Mouse (Mus musculus) heart, embryonic 13.5 days (tissue): ENCODE results near the gene Casz1. TPM values are rescaled to one million over a fixed set of nuclear protein-coding genes. Genes with fewer than 3 reads are reported as not detected.

Source experiments
- ATAC-seq: fragments of 200-750 bp; cut with Nextera tagmentation; 2 replicates; pipeline ENCODE4 v1.8.0; 2017; ENCODE audit warnings: moderate TSS enrichment; ENCODE audit not compliant: insufficient number of reproducible peaks, low FRiP score, low TSS enrichment; ENCODE audit errors: extremely low read depth
- H3K27ac ChIP-seq: fragments of 300-500 bp; sonication (generic); replicated peaks from 2 replicates; pipeline ENCODE4 v1.5.1; 2015; ENCODE audit warnings: moderate library complexity, mild to moderate bottlenecking, inconsistent platforms
- H3K27me3 ChIP-seq: fragments of 300-500 bp; sonication (generic); replicated peaks from 2 replicates; pipeline ENCODE4 v1.6.1; 2015; ENCODE audit warnings: mild to moderate bottlenecking, inconsistent platforms
- H3K36me3 ChIP-seq: fragments of 300-500 bp; sonication (generic); 2 replicates; pipeline ENCODE4 v1.6.1; 2015; ENCODE audit warnings: mild to moderate bottlenecking, inconsistent platforms
- H3K4me1 ChIP-seq: fragments of 300-500 bp; sonication (generic); 2 replicates; pipeline ENCODE4 v1.6.1; 2015; ENCODE audit warnings: inconsistent platforms
- H3K4me2 ChIP-seq: fragments of 300-500 bp; sonication (generic); 2 replicates; pipeline ENCODE4 v1.6.1; 2015; ENCODE audit warnings: inconsistent platforms, mild to moderate bottlenecking, moderate library complexity
- H3K4me3 ChIP-seq: fragments of 300-500 bp; sonication (generic); 2 replicates; pipeline ENCODE4 v1.5.1; 2015; ENCODE audit warnings: moderate library complexity, mild to moderate bottlenecking, inconsistent platforms
- H3K9ac ChIP-seq: fragments of 300-500 bp; sonication (generic); 2 replicates; pipeline ENCODE4 v1.6.1; 2015; ENCODE audit warnings: inconsistent platforms, mild to moderate bottlenecking, moderate library complexity
- H3K9me3 ChIP-seq: fragments of 300-500 bp; sonication (generic); 2 replicates; pipeline ENCODE4 v1.6.1; 2016; ENCODE audit warnings: inconsistent platforms
- WGBS: fragments of 180-500 bp; shearing (Covaris S2); methylation state at CpG from one replicate; pipeline ENCODE4 v1.1.7; 2015; ENCODE audit warnings: mixed read lengths; 5-methylcytosine and 5-hydroxymethylcytosine counted together
- polyA plus RNA-seq: library from polyadenylated mRNA; unstranded; fragments of >200 nt; fragmentation: Nextera tagmentation; extraction: Ambion mirVana; gene quantifications from 2 replicates; pipeline ENCODE4 v1.2.1, GENCODE M21; 2015

The Casz1 gene
- polyA plus RNA-seq, 1 experiment from 2014 or later = 18.3 TPM

DNA sequence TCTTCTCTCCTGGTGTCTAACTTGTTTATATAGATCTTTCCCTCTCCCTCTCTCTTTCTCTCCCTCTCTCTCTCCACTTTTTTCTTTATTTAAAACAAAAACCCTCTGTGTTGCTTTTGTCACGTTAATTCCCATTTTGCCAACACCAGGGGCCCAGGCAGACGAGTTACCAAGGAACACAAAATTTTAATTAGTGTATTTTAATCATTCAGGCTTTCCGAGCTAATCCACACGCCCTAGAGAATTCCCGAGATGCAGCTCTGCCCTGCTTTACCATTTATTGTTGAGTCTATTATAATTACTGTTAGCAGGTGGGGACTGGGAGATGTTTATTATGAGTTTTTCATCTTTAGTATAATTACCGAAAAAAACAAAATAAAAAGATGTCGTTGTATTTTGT, 56.4 kb downstream of the Casz1 start:
- WGBS = 69% methylated on average over 7 of the region's 7 CpGs

DNA sequence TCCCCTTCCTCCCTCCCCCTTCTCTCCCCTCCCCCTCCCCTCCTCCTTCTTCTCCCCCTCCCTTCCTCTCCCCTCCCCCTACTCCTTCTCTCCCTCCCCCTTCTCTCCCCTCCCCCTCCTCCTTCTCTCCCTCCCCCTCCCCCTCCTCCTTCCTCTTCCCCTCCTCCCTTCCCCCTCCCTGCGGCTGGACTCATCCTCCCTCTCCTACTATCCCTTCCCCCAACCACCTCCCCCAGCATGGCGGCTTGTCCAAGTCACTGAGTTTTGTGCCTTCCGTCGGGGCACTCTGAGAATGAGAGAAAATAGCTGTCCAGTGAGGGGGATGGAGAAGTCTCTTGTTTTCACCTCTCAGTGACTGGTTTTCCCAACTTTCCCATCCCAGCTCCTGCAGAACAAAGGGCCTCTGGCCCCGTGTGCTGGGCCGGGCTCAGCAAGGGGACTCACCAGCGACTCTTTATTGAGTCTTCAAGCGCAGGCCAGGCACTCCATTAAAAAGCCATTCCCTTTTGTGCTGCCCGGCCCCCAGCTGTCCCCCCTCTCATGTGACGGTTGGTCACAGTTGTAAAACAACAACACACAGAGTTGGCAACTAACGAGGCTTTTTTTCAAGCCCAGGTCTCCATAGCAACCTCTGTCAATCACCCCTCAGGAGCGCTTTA, 62.7 kb downstream of the Casz1 start:
- H3K4me3 ChIP-seq = no peak overlapping the region
- WGBS = 13% methylated on average over 12 of the region's 12 CpGs
- H3K4me2 ChIP-seq = no peak overlapping the region
- 0 out of 2 replicates have a peak overlapping the region, but pooled peaks have one; percentile 29 for H3K27ac ChIP-seq
- H3K9me3 ChIP-seq = no peaks in the 10 kb centered on the region
- no peaks in the 10 kb centered on the region for H3K36me3 ChIP-seq
- no peak for ATAC-seq
- H3K9ac ChIP-seq = no peak overlapping the region
- no peaks in the 10 kb centered on the region; the same call in 1 of the 2 replicates for H3K27me3 ChIP-seq
- H3K4me1 ChIP-seq = peaks cover 65% of the 10 kb centered on the region

More for the DNA sequence above, 56.4 kb downstream of the Casz1 start:
- Histone ChIP-seq H3K27ac (no peak overlapping the region), H3K4me3 (peak overlapping the region; percentile 37), H3K4me1 (peaks cover 70% of the 10 kb centered on the region), H3K36me3 (no peaks in the 10 kb centered on the region), H3K9me3 (no peaks in the 10 kb centered on the region), H3K9ac (peak overlapping the region; percentile 73), H3K4me2 (peak overlapping the region; percentile 66), H3K27me3 (peaks cover 36% of the 10 kb centered on the region)
- no peak for ATAC-seq

DNA sequence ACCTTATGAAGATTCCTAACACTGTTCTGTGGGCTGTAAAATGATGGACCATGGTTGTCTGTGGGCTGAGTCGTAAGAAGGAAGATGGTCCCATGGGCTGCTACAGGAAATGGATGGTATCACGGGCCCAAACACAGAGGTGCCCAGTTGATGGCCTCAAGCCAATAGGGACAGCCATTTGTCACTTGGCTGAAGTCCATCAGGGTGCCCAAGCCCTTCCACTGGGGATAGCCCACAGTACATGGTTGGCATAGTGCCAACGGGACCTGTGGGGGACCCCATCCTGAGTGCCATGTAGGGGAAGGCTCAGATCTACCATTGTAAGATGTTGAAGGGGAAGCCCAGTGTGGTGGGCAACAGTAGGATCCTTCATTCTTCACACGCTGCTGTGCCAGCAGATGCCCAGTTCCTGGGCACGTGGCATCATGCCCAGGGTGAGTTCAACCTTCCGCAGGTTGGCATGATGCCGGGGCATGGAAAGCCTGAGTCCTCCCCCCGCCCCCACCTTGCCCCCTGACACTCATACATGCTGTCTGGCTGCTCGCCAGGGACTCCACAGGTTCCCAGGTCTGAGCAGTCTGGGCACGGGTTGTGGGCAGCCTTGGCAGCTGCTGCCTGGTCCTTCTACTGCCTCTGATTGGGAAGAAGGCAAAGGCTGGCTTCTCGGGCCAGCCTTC, 63.6 kb downstream of the Casz1 start:
- Histone ChIP-seq H3K9ac (no peak overlapping the region), H3K4me3 (no peak overlapping the region), H3K27me3 (no peaks in the 10 kb centered on the region; the same call in 1 of the 2 replicates), H3K4me2 (no peak overlapping the region), H3K4me1 (peaks cover 65% of the 10 kb centered on the region), H3K36me3 (no peaks in the 10 kb centered on the region), H3K9me3 (no peaks in the 10 kb centered on the region), H3K27ac (no peak overlapping the region)
- WGBS = 72% methylated on average over 11 of the region's 11 CpGs
- no peak for ATAC-seq

- H3K9me3 ChIP-seq = no peaks in the 10 kb centered on the region
- H3K36me3 ChIP-seq = no peaks in the 10 kb centered on the region
- H3K4me1 ChIP-seq = peaks cover 79% of the 10 kb centered on the region
- no peak overlapping the region for H3K4me3 ChIP-seq
- peak overlapping the region; percentile 50; the same call in 1 of the 2 replicates for H3K27ac ChIP-seq
- no peaks in the 10 kb centered on the region for H3K27me3 ChIP-seq
- 72% methylated on average over 7 of the region's 7 CpGs for WGBS
- H3K4me2 ChIP-seq = no peak overlapping the region
- 0 out of 2 replicates have a peak overlapping the region, but pooled peaks have one; percentile 38 for H3K9ac ChIP-seq
- ATAC-seq = no peak
Measured at GRCm38 (mm10) chr4:148869566-148869965, 65.3 kb downstream of the Casz1 start.

GRCm38 (mm10) chr4:148870496-148870895, 66.3 kb downstream of the Casz1 start:
- Histone ChIP-seq H3K4me2 (no peak overlapping the region), H3K27me3 (no peaks in the 10 kb centered on the region), H3K27ac (no peak overlapping the region), H3K4me1 (peaks cover 77% of the 10 kb centered on the region), H3K4me3 (no peak overlapping the region), H3K9ac (no peak overlapping the region), H3K36me3 (no peaks in the 10 kb centered on the region), H3K9me3 (no peaks in the 10 kb centered on the region)
- no peak for ATAC-seq
- WGBS = 92% methylated on average over 4 of the region's 4 CpGs

- H3K36me3 ChIP-seq = no peaks in the 10 kb centered on the region
- H3K27me3 ChIP-seq = no peaks in the 10 kb centered on the region
- H3K27ac ChIP-seq = peak overlapping the region; percentile 86
- ATAC-seq = no peak
- peak overlapping the region; percentile 63; the same call in 1 of the 2 replicates for H3K9ac ChIP-seq
- no peaks in the 10 kb centered on the region for H3K9me3 ChIP-seq
- no peak overlapping the region for H3K4me2 ChIP-seq
- no peak overlapping the region for H3K4me3 ChIP-seq
- 36% methylated on average over 10 of the region's 10 CpGs for WGBS
- H3K4me1 ChIP-seq = peaks cover 77% of the 10 kb centered on the region
Measured at GRCm38 (mm10) chr4:148871751-148872334, 67.6 kb downstream of the Casz1 start.

- Histone ChIP-seq H3K4me3 (no peak overlapping the region), H3K36me3 (no peaks in the 10 kb centered on the region), H3K27ac (peak overlapping the region; percentile 86), H3K4me2 (peak overlapping the region; percentile 31), H3K9ac (peak overlapping the region; percentile 63), H3K27me3 (no peaks in the 10 kb centered on the region), H3K9me3 (no peaks in the 10 kb centered on the region), H3K4me1 (peaks cover 78% of the 10 kb centered on the region)
- 59% methylated on average over 9 of the region's 9 CpGs for WGBS
- no peak for ATAC-seq
Measured at GRCm38 (mm10) chr4:148872372-148872771, 68.1 kb downstream of the Casz1 start.

DNA sequence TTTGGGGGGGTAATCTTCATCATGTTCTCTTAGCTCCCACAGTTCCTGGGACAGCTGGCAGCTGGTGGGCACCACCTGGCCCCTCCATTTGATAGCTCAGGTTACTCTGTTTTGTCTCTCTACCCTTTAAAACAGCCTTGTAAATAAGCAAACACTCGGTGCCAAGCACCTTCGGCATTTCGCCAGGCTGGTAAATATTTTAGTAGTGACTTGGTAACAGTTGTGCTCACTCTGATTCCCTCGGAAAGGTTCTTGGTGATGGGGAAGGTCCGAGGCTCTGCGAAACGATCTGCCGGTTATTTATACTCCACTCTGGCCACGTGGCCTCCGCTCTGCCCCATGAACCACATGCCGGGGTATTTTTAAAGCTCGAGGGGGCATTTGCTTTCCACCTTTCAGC, 68.6 kb downstream of the Casz1 start:
- 34% methylated on average over 12 of the region's 12 CpGs for WGBS
- no peak for ATAC-seq

DNA sequence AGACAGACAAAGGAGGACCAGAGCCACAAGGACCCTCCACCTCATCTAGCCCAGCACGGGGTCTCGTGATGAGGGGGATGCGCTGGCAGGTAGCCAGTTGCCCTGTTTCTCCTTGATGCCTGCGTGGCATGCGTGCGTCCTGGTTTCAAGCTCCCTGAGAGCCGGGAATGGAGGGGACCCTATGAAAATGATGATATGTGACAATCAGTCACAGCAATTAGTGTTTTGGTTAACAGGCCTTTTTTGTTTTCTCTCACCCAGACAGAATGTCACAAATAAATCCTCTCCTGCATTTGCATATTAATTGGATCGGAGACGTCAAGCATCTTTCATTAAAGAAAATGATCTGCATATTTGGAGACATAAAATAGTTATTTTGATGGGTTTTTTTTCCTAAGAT, 71.9 kb downstream of the Casz1 start:
- 67% methylated on average over 9 of the region's 9 CpGs for WGBS
- peak overlapping the region; percentile 18; the same call in 1 of the 2 replicates for H3K4me2 ChIP-seq
- H3K4me1 ChIP-seq = peaks cover 86% of the 10 kb centered on the region
- H3K9ac ChIP-seq = peak overlapping the region; percentile 19
- H3K36me3 ChIP-seq = no peaks in the 10 kb centered on the region
- ATAC-seq = no peak
- peak overlapping the region; percentile 98 for H3K27ac ChIP-seq
- no peak overlapping the region for H3K4me3 ChIP-seq
- no peaks in the 10 kb centered on the region for H3K27me3 ChIP-seq
- H3K9me3 ChIP-seq = no peaks in the 10 kb centered on the region

More for the DNA sequence above, 68.6 kb downstream of the Casz1 start:
- Histone ChIP-seq H3K4me2 (peak overlapping the region; percentile 31), H3K9me3 (no peaks in the 10 kb centered on the region), H3K9ac (peak overlapping the region; percentile 63), H3K27ac (peak overlapping the region; percentile 86), H3K4me1 (peaks cover 78% of the 10 kb centered on the region), H3K4me3 (no peak overlapping the region), H3K27me3 (no peaks in the 10 kb centered on the region), H3K36me3 (no peaks in the 10 kb centered on the region)

- Histone ChIP-seq H3K4me3 (no peak overlapping the region), H3K27ac (peak overlapping the region; percentile 98), H3K4me2 (peak overlapping the region; percentile 18), H3K36me3 (no peaks in the 10 kb centered on the region), H3K9me3 (no peaks in the 10 kb centered on the region), H3K9ac (peak overlapping the region; percentile 19), H3K4me1 (peaks cover 86% of the 10 kb centered on the region), H3K27me3 (no peaks in the 10 kb centered on the region)
- ATAC-seq = no peak
- 33% methylated on average over 8 of the region's 8 CpGs for WGBS
Measured at GRCm38 (mm10) chr4:148876867-148877266, 72.6 kb downstream of the Casz1 start.

DNA sequence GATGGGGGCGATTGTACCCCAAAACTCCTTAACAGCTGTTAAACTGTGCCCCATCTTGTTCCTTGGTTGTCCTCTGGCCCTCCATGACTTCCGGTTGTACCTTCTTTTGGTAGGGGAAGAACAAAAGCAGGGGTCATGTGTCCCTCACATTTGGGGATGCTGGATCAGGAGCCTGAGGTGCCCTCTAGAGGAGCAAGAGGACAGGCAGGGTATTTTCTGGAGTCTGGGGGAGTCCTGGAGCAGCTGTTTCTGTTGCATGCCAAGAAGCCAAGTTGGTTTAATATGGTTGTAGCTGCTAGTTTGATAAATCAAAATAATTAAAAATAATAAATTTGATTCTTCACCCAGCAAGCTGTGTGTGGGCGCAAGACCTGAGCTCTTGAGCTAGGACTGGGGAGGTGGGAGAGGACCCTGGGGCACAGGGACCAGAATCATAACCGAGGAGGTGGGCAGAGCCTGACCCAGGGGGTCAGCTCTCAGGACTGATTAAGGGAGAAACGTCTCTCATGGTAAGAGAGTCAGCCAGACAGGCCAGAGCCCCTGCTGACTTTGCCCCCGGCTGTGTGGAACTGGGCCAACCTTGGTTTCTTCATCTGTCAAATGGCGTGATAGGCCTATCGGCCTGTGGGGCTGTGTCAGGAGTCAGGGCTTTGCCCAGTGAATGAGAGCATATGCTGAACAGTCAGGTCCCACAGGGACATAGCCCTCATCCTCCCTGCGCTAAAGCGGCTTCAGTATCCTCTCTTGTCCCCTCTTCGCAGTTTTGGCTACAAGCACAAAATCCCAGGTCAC, 74.2 kb downstream of the Casz1 start:
- H3K4me1 ChIP-seq = peaks cover 83% of the 10 kb centered on the region
- no peaks in the 10 kb centered on the region for H3K36me3 ChIP-seq
- peak overlapping the region; percentile 65 for H3K9ac ChIP-seq
- WGBS = 27% methylated on average over 11 of the region's 11 CpGs
- 0 out of 2 replicates have a peak, but pooled peaks cover 2% of the 10 kb centered on the region for H3K27me3 ChIP-seq
- H3K4me2 ChIP-seq = peak overlapping the region; percentile 57
- 0 out of 2 replicates have a peak overlapping the region, but pooled peaks have one; percentile 8 for H3K4me3 ChIP-seq
- no peaks in the 10 kb centered on the region for H3K9me3 ChIP-seq
- peak overlapping the region; percentile 98 for H3K27ac ChIP-seq
- no peak for ATAC-seq
